Mouse (Mus musculus) skeletal muscle tissue, adult 2 months (tissue): Measurements from ENCODE around the gene Scgb2b24.

Source experiments
- DNase-seq: peaks from one replicate; pipeline ENCODE4 v3.0.0-alpha.2; 2012; ENCODE audit warnings: low read depth, low spot score

Gene Scgb2b24

GRCm38 (mm10) chr7:33739212-33739611, at the start of gene Scgb2b24:
Scgb2b24 (minus strand) TSS chr7:33739312.
- no peak for DNase-seq

- DNase-seq = no peak
These were observed 4.4 kb upstream of the Scgb2b24 start, which contains the start of gene Scgb1b24 for GRCm38 (mm10) chr7:33743499-33743898. Scgb1b24 (plus strand) TSS chr7:33743799.

DNA sequence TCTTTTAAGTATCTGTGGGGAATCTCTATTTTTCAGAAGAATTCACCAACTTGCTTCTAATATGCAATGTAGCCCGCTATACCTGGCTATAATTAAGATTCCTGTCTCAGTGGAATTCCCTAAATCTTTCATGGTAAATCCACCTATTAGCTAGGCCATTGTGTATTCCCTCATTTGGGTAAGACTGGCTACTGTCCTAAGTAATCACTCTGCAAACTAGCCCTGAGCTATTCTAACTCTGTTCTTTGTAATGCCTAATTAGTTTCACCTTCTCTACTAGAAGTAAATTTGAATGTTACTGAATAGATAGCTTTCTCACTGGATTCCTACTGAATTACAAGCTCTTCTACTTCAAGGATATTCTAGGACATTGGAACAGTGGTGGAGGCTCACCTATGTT, 49.2 kb downstream of the Scgb2b24 start:
- DNase-seq = no peak
